Mouse (Mus musculus): ENCODE measurements at regions not wholly inside any gene's neighbourhood (a gene's known extent, or its start where the extent isn't known, plus 50 kb on each side); places are given as distances from the start of the nearest gene placed in this dataset.

- no peak for DNase-seq
Measured at GRCm38 (mm10) chr19:6644871-6645270, 102.0 kb upstream of the Slc22a12 start.

GRCm38 (mm10) chr19:6639681-6640080 is 96.8 kb upstream of the Slc22a12 start:
- DNase-seq = no peak

- DNase-seq = no peak
Measured at GRCm38 (mm10) chr19:6633400-6633799, 90.6 kb upstream of the Slc22a12 start.

- no peak for DNase-seq
Measured at GRCm38 (mm10) chr19:6631817-6632216, 89.0 kb upstream of the Slc22a12 start.

- DNase-seq = no peak
Measured at GRCm38 (mm10) chr19:6630613-6630940, 87.7 kb upstream of the Slc22a12 start.

GRCm38 (mm10) chr19:6629911-6630612 is 87.2 kb upstream of the Slc22a12 start:
- DNase-seq = no peak

GRCm38 (mm10) chr19:6625574-6625973 is 82.7 kb upstream of the Slc22a12 start:
- no peak for DNase-seq

- DNase-seq = peak; percentile 36
Measured at GRCm38 (mm10) chr19:6621023-6621422, 78.2 kb upstream of the Slc22a12 start.

- DNase-seq = peak; percentile 48
Measured at GRCm38 (mm10) chr19:6619546-6619945, 76.7 kb upstream of the Slc22a12 start.

- DNase-seq = no peak
Measured at GRCm38 (mm10) chr19:6616659-6617058, 73.8 kb upstream of the Slc22a12 start.

- DNase-seq = no peak
Measured at GRCm38 (mm10) chr19:6612441-6612840, 69.6 kb upstream of the Slc22a12 start.

- no peak for DNase-seq
Measured at GRCm38 (mm10) chr19:6611921-6612320, 69.1 kb upstream of the Slc22a12 start.

GRCm38 (mm10) chr19:6610715-6611114 is 67.9 kb upstream of the Slc22a12 start:
- DNase-seq = no peak

GRCm38 (mm10) chr19:6610051-6610450 is 67.2 kb upstream of the Slc22a12 start:
- DNase-seq = no peak

GRCm38 (mm10) chr19:6607501-6607900 is 64.7 kb upstream of the Slc22a12 start:
- DNase-seq = no peak

GRCm38 (mm10) chr19:6606667-6607066 is 63.8 kb upstream of the Slc22a12 start:
- DNase-seq = no peak

GRCm38 (mm10) chr19:6604702-6605101 is 61.9 kb upstream of the Slc22a12 start:
- DNase-seq = peak; percentile 42

- no peak for DNase-seq
Measured at GRCm38 (mm10) chr19:6600873-6601530, 58.2 kb upstream of the Slc22a12 start.

- no peak for DNase-seq
Measured at GRCm38 (mm10) chr19:6599281-6599680, 56.4 kb upstream of the Slc22a12 start.

- DNase-seq = no peak
Measured at GRCm38 (mm10) chr19:6598186-6598585, 55.4 kb upstream of the Slc22a12 start.

- DNase-seq = no peak
Measured at GRCm38 (mm10) chr19:6595801-6596200, 53.0 kb upstream of the Slc22a12 start.
